Mouse (Mus musculus) C2C12 (cell line): Measurements from ENCODE around the gene Morc3.

Experiments
- CTCF ChIP-seq: IDR thresholded peaks from one replicate; pipeline ENCODE4 v1.5.1; 2011; ENCODE audit not compliant: control insufficient read depth, insufficient read depth, insufficient read length
- FOSL1 ChIP-seq: IDR thresholded peaks from one replicate; pipeline ENCODE4 v1.8.0; 2011; ENCODE audit warnings: mild to moderate bottlenecking, low read length; ENCODE audit not compliant: poor library complexity, insufficient read depth, severe bottlenecking
- MAX ChIP-seq: IDR thresholded peaks from one replicate; pipeline ENCODE4 v1.6.1; 2011; ENCODE audit warnings: mild to moderate bottlenecking, control low read depth
- USF1 ChIP-seq: IDR thresholded peaks from one replicate; pipeline ENCODE4 v1.6.1; 2011; ENCODE audit warnings: low read depth, mild to moderate bottlenecking, control low read depth, moderate library complexity

GRCm38 (mm10) chr16:93910735-93911665 is 79.1 kb downstream of the Morc3 start:
- TF ChIP-seq CTCF (no peak), MAX (no peak), USF1 (no peak), FOSL1 (no peak)
